Mouse (Mus musculus) C2C12 (cell line): Measurements from ENCODE around the gene Pde4dip. TPM values are rescaled to one million over a fixed set of nuclear protein-coding genes. Genes with fewer than 3 reads are reported as not detected.
A peak's percentile ranks its signal among the peaks of the same experiment; 100 is the strongest.

ENCODE experiments used
- H3K27me3 ChIP-seq: one replicate; pipeline ENCODE4 v1.6.1; 2011; ENCODE audit not compliant: control insufficient read depth, insufficient read depth, insufficient read length
- H3K36me3 ChIP-seq: one replicate; pipeline ENCODE4 v1.6.1; 2011; ENCODE audit not compliant: control insufficient read depth, insufficient read depth
- H3K4me3 ChIP-seq: one replicate; pipeline ENCODE4 v1.5.1; 2011; ENCODE audit warnings: mild to moderate bottlenecking, control low read depth; ENCODE audit not compliant: poor library complexity, insufficient read depth, severe bottlenecking
- H3K79me2 ChIP-seq: one replicate; pipeline ENCODE4 v1.6.1; 2011; ENCODE audit not compliant: control insufficient read depth, insufficient read depth
- H3K79me3 ChIP-seq: one replicate; pipeline ENCODE4 v1.6.1; 2011; ENCODE audit warnings: low read depth, control low read depth
- H3ac ChIP-seq: one replicate; pipeline ENCODE3; 2011; ENCODE audit warnings: low read depth; ENCODE audit not compliant: control insufficient read depth, insufficient read length
- CEBPB ChIP-seq: IDR thresholded peaks from one replicate; pipeline ENCODE4 v1.6.1; 2011; ENCODE audit warnings: low read depth, mild to moderate bottlenecking, control low read depth, moderate library complexity
- CTCF ChIP-seq: IDR thresholded peaks from one replicate; pipeline ENCODE4 v1.5.1; 2011; ENCODE audit not compliant: control insufficient read depth, insufficient read depth, insufficient read length
- FOSL1 ChIP-seq: IDR thresholded peaks from one replicate; pipeline ENCODE4 v1.8.0; 2011; ENCODE audit warnings: mild to moderate bottlenecking, low read length; ENCODE audit not compliant: poor library complexity, insufficient read depth, severe bottlenecking
- MAX ChIP-seq: IDR thresholded peaks from one replicate; pipeline ENCODE4 v1.6.1; 2011; ENCODE audit warnings: mild to moderate bottlenecking, control low read depth
- MYOD1 ChIP-seq: IDR thresholded peaks from one replicate; pipeline ENCODE4 v1.6.1; 2011; ENCODE audit warnings: low read depth; ENCODE audit not compliant: control insufficient read depth, insufficient read length
- MYOG ChIP-seq: IDR thresholded peaks from one replicate; pipeline ENCODE4 v1.6.1; 2011; ENCODE audit not compliant: control insufficient read depth, insufficient read length; ENCODE audit errors: extremely low read depth
- USF1 ChIP-seq: IDR thresholded peaks from one replicate; pipeline ENCODE4 v1.6.1; 2011; ENCODE audit warnings: low read depth, mild to moderate bottlenecking, control low read depth, moderate library complexity
- polyA plus RNA-seq: library from polyadenylated mRNA; unstranded; fragments of >200 nt; fragmentation: generic; extraction: Trizol; gene quantifications from one replicate; pipeline ENCODE4 v1.2.1, GENCODE M21; 2012; ENCODE audit warnings: missing spikeins

Pde4dip gene
- polyA plus RNA-seq, 1 experiment = 26.4 TPM

- H3K79me2 ChIP-seq = peaks cover 17% of the 10 kb centered on the region
Observed at GRCm38 (mm10) chr3:97828286-97828685, 60.2 kb downstream of the Pde4dip start.

GRCm38 (mm10) chr3:97825246-97825645 lies 63.3 kb downstream of the Pde4dip start:
- H3K36me3 ChIP-seq = no peaks in the 10 kb centered on the region
- peaks cover 18% of the 10 kb centered on the region for H3K79me2 ChIP-seq
- H3K27me3 ChIP-seq = no peaks in the 10 kb centered on the region
- peaks cover 6% of the 10 kb centered on the region for H3K79me3 ChIP-seq
- TF ChIP-seq MYOD1 = peak; percentile 30
- no peak for TF ChIP-seq MYOG
- no peak for TF ChIP-seq USF1
- no peak overlapping the region for H3ac ChIP-seq
- no peak overlapping the region for H3K4me3 ChIP-seq

More at GRCm38 (mm10) chr3:97828286-97828685, 60.2 kb downstream of the Pde4dip start:
- Histone ChIP-seq H3K36me3 (no peaks in the 10 kb centered on the region), H3ac (no peak overlapping the region), H3K27me3 (no peaks in the 10 kb centered on the region), H3K4me3 (no peak overlapping the region), H3K79me3 (no peaks in the 10 kb centered on the region)
- TF ChIP-seq USF1 (peak; percentile 63), CEBPB (peak; percentile 40), CTCF (no peak), MYOD1 (peak; percentile 30), FOSL1 (peak; percentile 77)

- peaks cover 6% of the 10 kb centered on the region for H3K79me3 ChIP-seq
- H3ac ChIP-seq = peak overlapping the region; percentile 14
- no peaks in the 10 kb centered on the region for H3K36me3 ChIP-seq
- H3K4me3 ChIP-seq = peak overlapping the region; percentile 31
- TF ChIP-seq CTCF (no peak), MYOG (no peak), USF1 (no peak), MAX (no peak), MYOD1 (no peak), CEBPB (no peak), FOSL1 (no peak)
- peaks cover 18% of the 10 kb centered on the region for H3K79me2 ChIP-seq
- H3K27me3 ChIP-seq = no peaks in the 10 kb centered on the region
Observed at GRCm38 (mm10) chr3:97824744-97825143, 63.8 kb downstream of the Pde4dip start.

GRCm38 (mm10) chr3:97824011-97824711 lies 64.3 kb downstream of the Pde4dip start:
- TF ChIP-seq CTCF (no peak), FOSL1 (no peak), MAX (no peak)
- Histone ChIP-seq H3K79me3 (peaks cover 6% of the 10 kb centered on the region), H3ac (peak overlapping the region; percentile 58), H3K4me3 (peak overlapping the region; percentile 31), H3K36me3 (no peaks in the 10 kb centered on the region), H3K79me2 (peaks cover 18% of the 10 kb centered on the region), H3K27me3 (no peaks in the 10 kb centered on the region)

- TF ChIP-seq MYOG = no peak
- no peak for TF ChIP-seq CEBPB
- TF ChIP-seq MAX = no peak
- no peak for TF ChIP-seq FOSL1
- no peak for TF ChIP-seq USF1
- TF ChIP-seq CTCF = no peak
- TF ChIP-seq MYOD1 = no peak
- peaks cover 18% of the 10 kb centered on the region for H3K79me2 ChIP-seq
- H3K36me3 ChIP-seq = no peaks in the 10 kb centered on the region
- no peaks in the 10 kb centered on the region for H3K27me3 ChIP-seq
- H3ac ChIP-seq = peak overlapping the region; percentile 25
- peak overlapping the region; percentile 31 for H3K4me3 ChIP-seq
- peaks cover 6% of the 10 kb centered on the region for H3K79me3 ChIP-seq
Observed at GRCm38 (mm10) chr3:97823438-97823837, 65.1 kb downstream of the Pde4dip start.

GRCm38 (mm10) chr3:97819050-97819449 lies 69.5 kb downstream of the Pde4dip start:
- Histone ChIP-seq H3ac (no peak overlapping the region), H3K27me3 (no peaks in the 10 kb centered on the region), H3K4me3 (no peak overlapping the region), H3K36me3 (no peaks in the 10 kb centered on the region), H3K79me2 (peaks cover 10% of the 10 kb centered on the region), H3K79me3 (peaks cover 6% of the 10 kb centered on the region)
- no peak for TF ChIP-seq MYOD1
- no peak for TF ChIP-seq MYOG
- TF ChIP-seq MAX = no peak
